Mouse (Mus musculus) CH12.LX (cell line): ENCODE data around the gene Bcar1.

ENCODE experiments used
- BHLHE40 ChIP-seq: IDR thresholded peaks from 2 replicates; pipeline ENCODE4 v1.6.1; 2011; ENCODE audit warnings: mild to moderate bottlenecking, low read depth, low read length, improper control_type of control experiment
- CHD1 ChIP-seq: IDR thresholded peaks from 2 replicates; pipeline ENCODE4 v1.6.1; 2012; ENCODE audit warnings: low read depth, low read length, improper control_type of control experiment, inconsistent platforms
- CTCF ChIP-seq, 2 experiments: IDR thresholded peaks in 1 of 2; conservative IDR thresholded peaks in 1 of 2; 2 replicates each; pipeline ENCODE4 v1.5.1; 2011 to 2012; ENCODE audit warnings: low read depth in 2 of 2, low read length in 2 of 2, improper control_type of control experiment in 1 of 2, inconsistent platforms in 1 of 2, mild to moderate bottlenecking in 1 of 2, moderate library complexity in 1 of 2
- E2F4 ChIP-seq: IDR thresholded peaks from 2 replicates; pipeline ENCODE4 v1.6.1; 2011; ENCODE audit warnings: low read depth, low read length, improper control_type of control experiment; ENCODE audit not compliant: insufficient replicate concordance
- GABPA ChIP-seq: IDR thresholded peaks from 2 replicates; pipeline ENCODE4 v1.6.1; 2012; ENCODE audit warnings: low read depth, low read length, improper control_type of control experiment, inconsistent platforms; ENCODE audit not compliant: insufficient replicate concordance
- MXI1 ChIP-seq: IDR thresholded peaks from 2 replicates; pipeline ENCODE4 v1.6.1; 2011; ENCODE audit warnings: mild to moderate bottlenecking, low read depth, low read length, improper control_type of control experiment
- POLR2A ChIP-seq: IDR thresholded peaks from 2 replicates; pipeline ENCODE4 v1.6.1; 2011; ENCODE audit warnings: low read depth, mild to moderate bottlenecking, improper control_type of control experiment, low read length
- RAD21 ChIP-seq: IDR thresholded peaks from 2 replicates; pipeline ENCODE4 v1.6.1; 2011; ENCODE audit warnings: low read depth, mild to moderate bottlenecking, low read length, improper control_type of control experiment, moderate library complexity
- SIN3A ChIP-seq: IDR thresholded peaks from 2 replicates; pipeline ENCODE4 v1.6.1; 2012; ENCODE audit warnings: low read length, improper control_type of control experiment, inconsistent platforms
- USF1 ChIP-seq: IDR thresholded peaks from 2 replicates; pipeline ENCODE4 v1.6.1; 2014; ENCODE audit warnings: low read depth, mild to moderate bottlenecking, inconsistent platforms, low read length, improper control_type of control experiment

DNA sequence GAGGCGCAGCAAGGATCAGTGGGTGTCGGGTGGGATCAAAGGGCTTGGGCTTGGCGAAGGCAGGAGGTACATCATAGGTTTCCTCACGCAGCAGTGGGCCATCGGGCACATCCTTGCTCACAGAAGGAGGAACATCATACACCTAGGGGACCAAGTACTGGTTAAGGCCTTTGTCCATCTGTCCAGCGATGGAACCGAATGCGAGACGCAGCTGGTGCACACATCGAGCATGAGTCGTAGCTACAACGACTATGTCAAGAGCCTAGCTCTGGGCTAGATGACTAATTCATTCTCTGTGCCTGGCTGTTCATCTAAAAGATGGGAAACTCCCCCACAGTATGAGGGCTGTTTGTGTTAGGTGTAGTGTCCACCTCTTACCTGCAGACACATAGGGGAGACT lies 29.3 kb downstream of the Bcar1 start:
- no peak for TF ChIP-seq CTCF (conservative IDR thresholded peaks at IDR 0.05 in 1 of 2, IDR thresholded peaks at IDR 0.05 in 1 of 2; ENCODE audit: low read depth in 2 of 2, low read length in 2 of 2)
- TF ChIP-seq USF1, result no peak
- TF ChIP-seq SIN3A, result no peak
- no peak for TF ChIP-seq E2F4
- no peak for TF ChIP-seq GABPA
- TF ChIP-seq CHD1, result no peak
- TF ChIP-seq MXI1, result no peak
- TF ChIP-seq BHLHE40, result no peak
- no peak for TF ChIP-seq RAD21
- no peak for TF ChIP-seq POLR2A
